Mouse (Mus musculus) ES-E14 (cell line): ENCODE results near the gene Nkain2.

Experiments used
- CHD2 ChIP-seq: IDR thresholded peaks from 2 replicates; pipeline ENCODE4 v1.6.1; 2014; ENCODE audit warnings: mild to moderate bottlenecking, low read depth, low read length, inconsistent platforms
- HCFC1 ChIP-seq: IDR thresholded peaks from 2 replicates; pipeline ENCODE4 v1.6.1; 2012; ENCODE audit warnings: low read length, inconsistent platforms, borderline replicate concordance; ENCODE audit not compliant: insufficient read depth
- ZC3H11A ChIP-seq: IDR thresholded peaks from 2 replicates; pipeline ENCODE4 v1.6.1; 2012; ENCODE audit warnings: low read depth, mild to moderate bottlenecking, inconsistent platforms, low read length, borderline replicate concordance
- ZNF384 ChIP-seq: IDR thresholded peaks from 2 replicates; pipeline ENCODE4 v1.6.1; 2012; ENCODE audit warnings: low read depth, low read length, inconsistent platforms

- TF ChIP-seq ZC3H11A (no peak), CHD2 (no peak), ZNF384 (no peak), HCFC1 (no peak)
Observed at GRCm38 (mm10) chr10:32604448-32604847, 285.8 kb downstream of the Nkain2 start.
